Mouse (Mus musculus): ENCODE measurements around the gene Olig2.

Olig2 gene

DNA sequence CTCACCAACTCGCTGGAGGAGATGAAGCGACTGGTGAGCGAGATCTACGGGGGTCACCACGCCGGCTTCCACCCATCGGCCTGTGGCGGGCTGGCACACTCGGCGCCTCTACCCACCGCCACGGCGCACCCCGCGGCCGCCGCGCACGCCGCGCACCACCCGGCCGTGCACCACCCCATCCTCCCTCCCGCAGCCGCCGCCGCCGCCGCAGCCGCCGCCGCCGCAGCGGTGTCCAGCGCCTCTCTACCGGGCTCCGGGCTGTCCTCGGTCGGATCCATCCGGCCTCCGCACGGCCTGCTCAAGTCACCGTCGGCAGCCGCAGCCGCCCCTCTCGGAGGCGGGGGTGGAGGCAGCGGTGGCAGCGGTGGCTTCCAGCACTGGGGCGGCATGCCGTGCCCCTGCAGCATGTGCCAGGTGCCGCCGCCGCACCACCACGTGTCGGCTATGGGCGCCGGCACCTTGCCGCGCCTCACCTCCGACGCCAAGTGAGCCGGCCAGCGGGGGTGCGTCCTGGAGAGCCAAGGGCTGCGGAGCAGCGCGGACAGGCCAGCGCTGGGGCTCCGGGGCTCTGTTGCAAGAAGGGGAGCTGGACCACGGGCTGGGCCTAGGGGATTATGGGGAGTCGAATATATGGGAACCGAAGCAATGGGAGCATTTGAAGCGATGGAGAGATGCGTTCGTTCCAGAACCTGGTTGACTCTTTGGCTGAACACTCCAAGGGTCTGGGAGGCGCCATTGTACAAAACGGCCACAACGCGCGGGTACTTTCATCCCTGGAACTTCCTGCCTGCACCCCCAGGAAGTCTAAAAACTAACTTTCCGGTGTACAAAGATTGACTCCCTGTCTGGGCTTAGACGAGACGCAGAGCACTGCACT is 1.9 kb downstream of the Olig2 start:
- peak; percentile 64 for DNase-seq (ENCODE audit: extremely low spot score, low spot score)

DNA sequence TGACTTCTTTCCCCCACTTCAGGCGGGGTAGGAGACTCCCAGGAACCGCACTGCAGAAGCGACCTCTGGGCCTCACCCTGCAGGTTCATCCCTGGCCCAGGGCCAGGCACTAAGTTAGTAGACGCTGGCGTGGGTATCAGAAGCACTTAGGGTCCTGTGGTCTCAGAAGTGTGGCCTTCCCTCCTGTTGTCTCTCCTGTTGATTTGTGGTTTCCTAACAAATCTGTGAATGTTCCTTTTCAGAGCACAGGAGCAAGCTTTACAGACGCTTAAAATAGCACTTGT is 2.4 kb downstream of the Olig2 start:
- DNase-seq (ENCODE audit: extremely low spot score, low spot score): no peak

DNA sequence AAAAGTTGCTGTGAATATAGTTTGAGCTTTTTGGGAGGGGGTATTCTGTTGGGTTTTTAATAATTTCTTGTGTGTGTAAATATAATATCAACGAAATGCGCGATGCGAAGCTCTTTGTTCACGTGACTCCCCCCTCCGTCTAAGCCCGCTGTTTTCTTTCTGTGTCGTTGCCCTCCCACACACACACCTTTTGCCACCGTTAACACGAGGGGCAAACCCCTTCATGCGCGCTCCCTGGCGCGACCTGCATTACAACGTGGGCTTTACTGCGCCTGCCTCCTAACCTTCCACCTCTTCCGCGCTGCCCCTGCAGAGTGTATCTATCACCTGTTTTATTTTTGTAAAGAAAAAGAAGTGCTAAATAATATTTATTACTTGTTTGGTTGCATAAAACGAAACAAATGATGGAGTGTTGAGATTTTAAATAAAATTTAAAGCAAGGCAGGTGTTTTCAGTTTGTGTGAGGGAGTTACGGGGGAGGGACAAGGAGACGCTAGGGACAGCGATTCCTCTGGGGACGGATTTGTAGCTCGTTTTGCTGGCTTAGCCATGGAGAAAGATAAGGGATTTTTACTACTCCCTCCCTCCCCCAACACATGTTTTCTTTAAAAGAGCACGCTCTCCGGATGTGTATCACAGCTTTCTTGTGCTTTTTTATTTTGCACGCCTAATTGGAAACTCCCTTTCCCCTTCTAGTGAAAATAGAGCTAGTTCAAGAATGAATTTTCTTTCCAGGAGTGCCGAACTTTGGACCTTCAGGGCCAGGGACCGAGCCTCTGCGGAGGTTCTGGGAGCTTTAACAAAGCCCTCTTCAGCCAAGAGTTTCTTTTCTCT is 3.2 kb downstream of the Olig2 start:
- peak; percentile 52 for DNase-seq (ENCODE audit: extremely low spot score, low spot score)

DNA sequence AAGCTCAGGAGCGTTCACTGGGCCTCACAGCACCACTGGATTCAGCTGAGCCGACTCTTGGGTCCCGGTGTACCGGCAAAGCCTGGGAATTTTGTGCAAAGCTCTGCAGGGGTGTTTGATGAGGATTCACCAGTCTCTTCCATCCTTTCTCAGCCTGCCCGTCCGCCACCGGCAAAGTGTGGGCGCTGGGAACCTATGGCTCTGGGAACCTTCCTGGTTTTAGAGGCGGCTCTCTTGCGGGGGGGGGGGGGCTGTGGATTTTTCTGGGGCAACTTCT is 3.8 kb downstream of the Olig2 start:
- no peak for DNase-seq (ENCODE audit: extremely low spot score, low spot score)

DNA sequence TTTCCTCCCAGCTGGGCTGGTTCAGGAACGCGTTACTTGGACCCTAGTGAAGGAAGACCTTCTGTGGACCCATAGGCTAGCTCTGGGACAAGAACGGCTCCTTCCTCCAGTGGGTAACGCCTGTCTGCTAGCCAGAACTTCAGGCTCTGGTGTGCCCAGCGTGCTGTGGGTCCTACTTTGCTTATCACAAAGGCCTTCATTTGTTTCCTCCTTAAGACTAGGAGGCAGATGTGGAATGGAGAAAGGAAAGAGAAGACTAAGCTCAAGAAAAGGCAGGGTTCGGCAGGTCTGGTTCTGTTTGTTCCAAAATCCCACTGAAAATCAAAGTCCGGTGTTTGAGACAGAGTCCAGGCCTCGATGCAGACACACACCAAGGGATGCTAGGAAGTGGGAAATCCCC is 4.4 kb downstream of the Olig2 start:
- peak; percentile 32 for DNase-seq (ENCODE audit: extremely low spot score, low spot score)

DNA sequence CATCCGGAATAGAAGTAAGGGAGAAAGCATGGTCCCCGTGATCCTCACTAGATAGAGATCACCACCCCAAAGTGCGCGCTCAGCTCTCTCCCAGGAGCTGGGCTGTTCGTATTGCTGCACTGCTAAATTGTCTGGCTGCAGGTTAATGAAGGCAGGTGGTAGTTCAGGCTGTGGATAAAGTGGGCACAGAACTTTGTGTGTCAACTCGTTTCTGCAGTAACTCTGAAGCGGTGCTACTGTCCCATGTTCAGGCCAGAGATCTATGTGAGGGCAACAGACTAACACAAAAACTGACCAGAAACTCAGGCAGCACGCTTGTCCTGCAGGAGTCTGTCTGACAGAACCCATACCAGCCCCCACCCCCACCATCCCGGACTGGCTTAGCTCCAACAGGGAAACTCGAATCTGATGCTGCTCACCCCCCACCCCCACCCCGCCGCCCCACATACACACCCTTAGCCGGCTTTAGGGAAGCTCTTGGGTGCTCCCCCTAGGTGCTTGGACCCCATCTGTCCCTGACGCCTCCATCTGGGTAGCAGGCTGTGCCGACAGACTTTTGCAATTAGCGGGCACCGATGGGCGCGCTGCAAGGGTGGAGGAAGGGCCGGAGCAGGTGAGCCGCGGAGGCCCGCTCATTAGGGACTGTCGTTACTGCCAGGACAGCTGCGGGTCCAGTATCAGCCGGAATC is 6.7 kb downstream of the Olig2 start:
- DNase-seq (ENCODE audit: extremely low spot score, low spot score): peak; percentile 42

DNA sequence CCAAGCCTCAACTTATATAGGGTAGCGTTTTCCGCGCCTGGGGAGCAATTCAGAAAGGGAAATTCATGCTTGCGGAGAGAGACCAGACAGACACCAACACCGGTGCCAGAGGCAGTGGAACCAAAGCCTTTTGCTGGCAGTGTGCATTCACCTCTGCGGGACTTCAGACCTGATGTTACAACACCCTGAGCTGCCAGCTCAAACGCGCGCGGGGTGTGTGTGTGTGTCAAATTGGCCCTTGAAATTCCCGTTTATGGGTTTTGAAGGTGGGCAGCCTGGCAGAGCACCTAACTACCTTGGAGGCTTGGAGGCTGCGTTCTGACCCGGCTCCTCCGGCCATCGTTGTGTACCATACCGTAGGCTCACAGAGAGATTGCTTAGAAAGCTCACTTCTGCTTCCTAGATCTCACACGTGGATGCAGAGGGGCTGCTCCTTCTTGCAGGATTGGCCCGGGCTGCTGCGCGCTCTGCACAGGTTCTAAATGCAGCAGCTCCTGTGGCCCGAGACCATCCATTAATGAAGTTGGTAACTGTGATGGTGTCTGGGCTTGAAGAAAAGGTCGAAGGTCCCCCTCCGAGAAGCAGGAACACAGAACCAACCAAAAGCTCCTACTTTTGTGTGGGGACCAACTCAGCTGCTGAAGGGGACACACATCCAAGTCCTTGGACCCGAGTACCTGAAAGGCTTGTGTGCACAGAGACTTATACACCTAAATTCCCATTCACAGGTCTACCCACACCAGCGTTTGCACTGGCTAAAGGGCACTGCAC is 7.4 kb downstream of the Olig2 start:
- DNase-seq (ENCODE audit: extremely low spot score, low spot score): peak; percentile 45

DNA sequence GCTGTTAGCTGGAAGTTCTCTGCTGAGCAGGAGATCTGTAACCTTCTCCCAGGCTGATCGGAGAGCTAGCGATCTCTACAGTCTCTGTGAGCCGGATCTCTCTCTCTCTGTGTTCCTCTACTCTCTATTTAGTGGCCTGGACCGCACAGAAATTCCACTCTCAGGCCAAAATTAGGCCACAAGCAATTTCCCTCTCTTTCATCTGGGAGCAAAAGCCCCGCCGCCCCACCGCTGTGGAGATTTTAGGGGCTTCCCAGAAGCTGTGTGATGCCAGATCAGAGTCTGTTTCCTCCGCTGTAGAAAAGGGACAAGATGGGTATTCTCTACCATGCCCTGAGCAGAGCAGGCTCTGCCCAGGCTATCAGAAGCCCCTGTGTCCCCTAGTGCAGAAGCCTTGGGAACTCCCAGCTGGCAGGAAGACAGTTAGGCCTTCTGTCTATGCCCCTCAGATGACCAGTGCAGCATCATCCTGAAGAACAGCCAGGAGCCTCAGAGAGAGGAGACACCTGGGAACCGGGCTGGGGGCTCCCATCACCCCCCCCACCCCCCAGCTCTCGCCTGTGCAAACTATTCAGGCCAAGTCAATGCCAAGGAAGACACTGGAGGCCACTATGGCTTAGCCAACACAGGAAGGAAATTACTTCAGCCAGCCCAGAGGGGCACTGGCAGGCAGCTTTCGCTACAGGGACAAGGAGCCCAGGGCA is 8.1 kb downstream of the Olig2 start:
- peak; percentile 26 for DNase-seq (ENCODE audit: extremely low spot score, low spot score)

DNA sequence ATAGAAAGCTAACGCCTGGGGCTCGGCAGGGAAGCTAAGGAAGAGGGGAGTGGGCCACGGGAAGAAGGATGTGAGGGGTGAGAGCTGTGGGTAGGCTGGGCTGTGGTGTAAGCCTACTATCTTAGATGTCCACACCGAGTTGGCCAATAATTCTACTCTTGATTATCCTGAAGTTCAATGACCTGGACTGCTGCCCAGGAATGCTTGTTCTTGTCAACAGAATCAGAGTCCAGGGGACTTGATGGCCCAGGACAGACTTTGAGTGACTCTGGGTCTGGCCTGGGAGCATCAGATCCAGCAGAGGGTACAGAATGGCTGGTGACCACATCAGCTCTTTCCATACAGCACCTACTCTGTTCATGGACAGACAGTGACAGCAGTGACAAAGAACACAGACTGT is 13.8 kb downstream of the Olig2 start:
- DNase-seq (ENCODE audit: extremely low spot score, low spot score): no peak

DNA sequence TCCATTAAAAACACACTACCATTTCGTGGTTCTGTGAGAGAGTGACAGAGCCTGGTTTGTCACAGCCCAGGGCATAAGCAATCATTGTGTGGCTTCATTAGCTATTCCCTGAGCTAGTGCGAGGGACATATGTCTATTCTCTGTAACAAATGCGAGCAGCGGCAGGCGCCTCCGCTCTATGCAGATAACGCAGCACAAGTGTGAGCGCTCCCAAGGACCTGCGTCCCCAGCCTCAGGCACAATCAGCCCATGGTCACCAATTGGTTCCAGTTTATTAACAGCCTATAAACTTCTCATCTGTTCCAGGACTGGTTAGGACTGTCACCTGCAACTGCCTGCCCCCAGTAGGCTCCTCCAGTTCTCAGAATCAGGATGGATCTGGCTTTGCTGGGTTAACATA is 21.0 kb downstream of the Olig2 start:
- no peak for DNase-seq (ENCODE audit: extremely low spot score, low spot score)

DNA sequence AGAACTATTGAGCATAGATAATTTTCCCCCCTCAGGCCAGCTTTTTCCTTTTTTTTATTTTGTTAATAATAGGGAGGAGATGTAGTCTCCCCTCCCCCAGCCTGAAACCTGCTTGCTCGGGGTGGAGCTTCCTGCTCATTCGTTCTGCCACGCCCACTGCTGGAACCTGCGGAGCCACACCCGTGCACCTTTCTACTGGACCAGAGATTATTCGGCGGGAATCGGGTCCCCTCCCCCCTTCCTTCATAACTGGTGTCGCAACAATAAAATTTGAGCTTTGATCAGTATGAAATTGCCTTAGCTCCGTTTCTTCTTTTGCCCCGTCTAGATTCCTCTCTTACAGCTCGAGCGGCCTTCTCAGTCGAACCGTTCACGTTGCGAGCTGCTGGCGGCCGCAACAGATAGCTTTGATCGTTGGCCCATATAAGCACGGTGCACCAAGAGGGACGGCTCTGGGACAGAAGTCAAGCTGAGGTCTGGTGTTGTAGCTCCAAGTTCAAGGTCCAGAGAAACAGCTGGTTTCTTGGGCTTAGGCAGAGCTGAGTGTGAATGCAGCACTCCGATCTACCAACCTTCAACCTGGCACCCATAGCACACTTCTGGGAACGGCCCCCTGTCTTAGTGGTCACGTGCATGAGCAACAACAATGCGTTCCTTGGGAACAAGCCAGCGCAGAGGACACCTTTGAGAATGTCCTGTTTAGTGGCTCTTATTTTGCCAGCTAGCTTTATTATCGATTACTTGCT is 30.3 kb downstream of the Olig2 start:
- DNase-seq (ENCODE audit: extremely low spot score, low spot score): peak; percentile 32

DNA sequence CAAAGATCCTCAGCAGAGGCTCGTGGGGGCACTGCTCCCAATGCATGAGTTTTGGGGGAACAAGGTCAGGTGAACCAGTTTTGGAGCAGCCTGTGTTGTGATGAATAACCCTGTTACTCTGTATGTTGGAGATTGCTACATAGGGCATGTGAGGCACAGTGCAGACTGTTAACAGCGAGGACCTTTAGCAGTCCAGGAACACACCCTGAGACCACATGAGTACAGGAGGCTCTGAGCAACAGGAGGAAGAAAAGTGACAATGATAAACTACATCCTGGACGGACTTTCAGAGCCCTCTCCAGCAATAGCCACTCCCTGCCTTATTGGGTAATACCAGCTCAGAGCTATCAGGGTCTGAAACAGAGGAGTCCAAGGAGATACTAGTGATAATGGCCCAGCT is 33.7 kb downstream of the Olig2 start:
- no peak for DNase-seq (ENCODE audit: extremely low spot score, low spot score)

DNA sequence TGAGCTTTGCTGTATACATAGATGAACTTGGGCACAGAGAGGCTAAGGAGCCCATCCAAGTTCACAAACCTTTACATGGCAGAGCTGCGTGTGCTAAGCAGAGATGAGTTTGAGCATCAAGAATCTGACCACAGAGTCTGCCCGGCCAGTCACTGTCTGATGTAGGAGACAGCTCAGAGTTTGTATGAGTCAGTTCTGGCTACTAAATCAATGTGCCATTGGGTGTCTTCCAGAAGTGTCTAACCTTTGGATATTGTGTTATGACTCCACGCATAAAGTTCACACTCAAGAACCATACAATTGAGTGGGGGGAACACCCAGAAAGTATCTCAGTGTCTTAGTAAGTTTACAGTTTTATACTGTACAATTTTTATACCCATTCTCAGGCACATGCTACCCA is 35.6 kb downstream of the Olig2 start:
- no peak for DNase-seq (ENCODE audit: extremely low spot score, low spot score)

DNA sequence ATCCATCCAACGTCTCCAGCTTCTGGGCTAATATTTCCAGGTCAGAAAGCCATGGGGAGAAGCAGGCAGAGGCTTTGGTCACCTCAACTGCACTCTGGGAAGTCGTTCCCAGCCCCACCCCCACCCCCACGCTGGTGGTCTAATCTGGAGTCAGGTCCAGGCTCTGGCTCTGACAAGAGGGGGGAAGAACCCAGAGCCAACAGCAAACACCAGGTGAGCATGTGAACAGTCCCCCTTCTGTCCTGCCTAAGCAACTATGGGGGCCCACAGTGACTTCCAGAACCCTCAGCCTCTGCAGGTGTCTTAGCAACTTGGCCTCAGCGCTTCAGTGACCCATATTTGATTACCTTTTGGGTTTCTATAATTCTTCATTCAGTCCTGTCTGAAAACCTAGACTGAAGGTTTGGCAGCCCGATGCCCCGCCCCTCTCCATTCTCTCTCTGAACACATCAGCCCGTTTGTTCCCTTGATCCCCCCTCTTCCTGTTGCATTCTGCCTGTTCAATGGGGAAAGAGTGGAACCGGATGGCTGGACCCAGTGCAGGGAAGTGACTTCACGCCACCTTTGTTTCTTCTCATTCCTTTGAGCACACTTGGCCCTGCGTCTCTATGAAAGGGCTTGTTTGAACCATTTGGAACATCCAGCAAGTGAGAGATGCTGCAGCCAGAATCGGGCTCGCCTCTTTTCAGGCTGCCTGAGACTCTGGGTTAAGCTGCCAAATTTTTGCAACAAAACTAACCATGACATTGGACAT is 37.4 kb downstream of the Olig2 start:
- no peak for DNase-seq (ENCODE audit: extremely low spot score, low spot score)

DNA sequence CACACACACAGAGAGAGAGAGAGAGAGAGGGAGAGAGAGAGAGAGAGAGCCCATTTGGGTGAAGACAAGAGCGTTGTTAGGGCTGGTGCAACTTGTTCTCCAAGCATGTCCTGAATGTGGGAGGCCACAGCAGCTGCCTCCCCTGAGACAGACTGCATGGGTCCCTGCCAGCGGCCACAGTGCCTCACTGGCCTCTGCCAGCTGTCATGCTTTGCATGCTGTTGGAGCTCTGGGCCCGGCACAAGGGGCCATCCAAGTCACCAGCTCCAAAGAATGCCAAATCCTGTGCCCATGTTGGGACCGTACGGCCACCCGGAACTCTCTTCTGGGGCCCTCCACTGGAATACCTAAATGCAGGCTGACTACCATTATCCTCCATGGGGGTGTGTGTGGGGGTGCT is 40.7 kb downstream of the Olig2 start:
- no peak for DNase-seq (ENCODE audit: extremely low spot score, low spot score)

DNA sequence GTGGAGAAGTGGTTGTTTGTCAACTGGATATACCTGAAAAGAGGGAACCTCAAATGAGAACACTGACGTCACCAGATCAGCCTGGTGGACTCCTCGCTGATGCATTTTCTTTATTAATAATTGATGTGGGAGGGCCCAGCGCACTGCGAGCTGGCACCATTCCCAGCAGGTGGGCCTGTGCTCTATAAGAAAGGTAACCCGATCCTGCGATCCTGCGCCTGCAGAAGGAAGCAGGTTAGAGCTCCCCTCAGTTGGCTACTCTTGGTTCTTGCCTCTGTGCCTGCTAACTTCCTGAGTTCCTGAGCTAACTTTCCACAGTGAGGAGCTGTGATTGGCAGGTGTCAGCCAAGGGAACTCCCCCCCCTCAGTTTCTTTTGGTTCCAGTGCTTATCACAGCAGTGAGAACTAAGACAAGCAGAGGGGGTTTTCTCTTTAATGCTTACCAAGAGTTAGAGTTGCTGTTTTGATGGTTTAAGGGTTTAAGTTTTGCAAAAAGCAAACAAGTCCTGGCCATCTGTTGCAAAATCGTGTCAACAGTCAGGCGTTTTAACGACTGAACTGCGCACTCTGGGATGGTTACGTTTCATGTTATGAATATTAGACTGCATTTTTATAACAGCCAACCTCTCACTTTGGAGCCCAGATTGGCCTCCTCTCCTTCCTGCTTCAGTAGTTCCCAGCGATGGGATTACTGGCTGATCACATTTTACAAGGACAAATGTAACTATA is 43.6 kb downstream of the Olig2 start:
- DNase-seq (ENCODE audit: extremely low spot score, low spot score): no peak

DNA sequence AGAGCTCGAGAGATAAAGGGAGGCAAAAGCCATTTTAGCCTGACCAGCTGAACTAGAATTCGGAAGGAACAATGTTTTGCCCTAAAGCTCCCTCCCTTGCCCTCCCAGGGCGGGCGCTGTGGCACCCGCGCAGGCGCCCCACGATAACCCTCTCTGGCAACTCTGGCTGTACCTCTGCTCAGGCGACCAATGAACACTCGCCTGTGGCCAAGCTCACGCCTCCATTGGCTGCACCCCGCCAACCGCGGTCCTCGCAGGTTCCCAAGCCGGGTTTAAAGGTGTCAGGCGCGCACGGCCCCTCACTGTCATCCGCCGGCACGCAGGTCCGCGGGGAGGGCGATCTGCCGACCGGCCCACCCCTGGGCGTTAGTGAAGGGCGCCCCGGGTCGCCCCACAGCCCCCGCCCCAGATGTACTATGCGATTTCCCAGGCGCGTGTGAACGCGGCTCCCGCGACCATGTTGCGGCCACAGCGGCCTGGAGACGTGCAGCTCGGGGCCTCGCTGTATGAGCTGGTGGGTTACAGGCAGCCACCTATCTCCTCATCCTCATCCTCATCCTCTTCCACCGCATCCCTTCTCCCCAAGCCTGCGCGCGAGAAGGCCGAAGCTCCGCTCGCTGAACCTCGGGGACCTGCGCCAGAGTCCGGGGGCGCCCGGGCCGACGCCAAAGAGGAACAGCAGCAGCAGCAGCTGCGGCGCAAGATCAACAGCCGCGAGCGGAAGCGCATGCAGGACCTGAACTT is 44.4 kb downstream of the Olig2 start, which contains the start of gene Olig1:
TSS of gene Olig1 (plus strand) at position 305 of the 744 bp plus-strand sequence.
- peak; percentile 67 for DNase-seq (ENCODE audit: extremely low spot score, low spot score)

Data from neural tube, embryonic 10.5 days (tissue).